Mouse (Mus musculus): ENCODE measurements at regions not wholly inside any gene's neighbourhood (a gene's known extent, or its start where the extent isn't known, plus 50 kb on each side); places are given as distances from the start of the nearest gene placed in this dataset.

DNA sequence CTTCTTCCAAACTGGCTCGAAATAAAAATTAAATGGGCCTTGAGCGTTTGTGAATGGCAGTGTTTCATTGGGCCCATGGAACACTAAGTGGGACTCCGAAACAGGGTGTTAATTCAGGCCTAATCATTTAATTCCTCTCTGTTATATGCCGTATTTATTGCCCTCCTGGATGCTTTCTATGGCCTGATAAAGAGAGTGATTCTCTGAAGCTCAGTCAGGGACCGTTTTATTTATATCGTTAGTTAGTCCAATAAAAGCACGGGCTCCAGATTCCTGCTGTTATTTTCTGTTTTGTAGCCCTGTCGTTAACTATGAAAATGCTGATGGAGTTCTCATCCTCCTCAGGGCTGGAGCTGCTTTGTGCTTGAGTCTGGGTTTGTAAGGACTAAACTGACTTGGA, 406.2 kb upstream of the Hnrnpa3 start:
- no peak for TF ChIP-seq CTCF (IDR thresholded peaks at IDR 0.05)
- ATAC-seq (no peak), DNase-seq (ENCODE audit: low read depth, low spot score) (no peak)
- in situ Hi-C loops (cut with MboI; ENCODE audit: low pct_unique_long_range_greater_than_20kb) = no loop called here
- ChIA-PET CTCF (no interaction called here), POLR2A (no interaction called here)
- no peaks in the 10 kb centered on the region for H3K27me3 ChIP-seq

DNA sequence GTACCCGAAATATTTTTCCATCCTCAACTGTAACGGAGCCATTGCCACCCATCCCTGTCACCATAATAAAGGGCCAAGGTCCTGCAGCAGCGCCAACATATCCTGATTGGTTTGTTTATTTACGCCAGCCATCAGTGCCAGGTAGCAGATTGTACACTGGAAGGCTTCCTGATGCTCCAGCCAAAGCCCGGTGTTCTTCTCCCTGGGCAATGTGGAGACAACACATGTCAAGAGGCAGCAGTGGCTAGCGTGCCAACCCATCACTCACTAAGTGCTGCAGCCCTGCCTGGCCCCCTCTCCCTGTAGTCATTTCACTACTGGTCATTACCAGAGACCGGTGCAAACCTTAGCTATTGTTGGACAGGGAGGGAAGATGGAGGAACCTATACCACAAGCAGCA, 393.8 kb upstream of the Hnrnpa3 start:
- no peaks in the 10 kb centered on the region for H3K27me3 ChIP-seq
- ATAC-seq (no peak), DNase-seq (ENCODE audit: low read depth, low spot score) (no peak)
- in situ Hi-C loops (cut with MboI; ENCODE audit: low pct_unique_long_range_greater_than_20kb) = no loop called here
- no peak for TF ChIP-seq CTCF (IDR thresholded peaks at IDR 0.05)
- ChIA-PET CTCF (no interaction called here), POLR2A (no interaction called here)

DNA sequence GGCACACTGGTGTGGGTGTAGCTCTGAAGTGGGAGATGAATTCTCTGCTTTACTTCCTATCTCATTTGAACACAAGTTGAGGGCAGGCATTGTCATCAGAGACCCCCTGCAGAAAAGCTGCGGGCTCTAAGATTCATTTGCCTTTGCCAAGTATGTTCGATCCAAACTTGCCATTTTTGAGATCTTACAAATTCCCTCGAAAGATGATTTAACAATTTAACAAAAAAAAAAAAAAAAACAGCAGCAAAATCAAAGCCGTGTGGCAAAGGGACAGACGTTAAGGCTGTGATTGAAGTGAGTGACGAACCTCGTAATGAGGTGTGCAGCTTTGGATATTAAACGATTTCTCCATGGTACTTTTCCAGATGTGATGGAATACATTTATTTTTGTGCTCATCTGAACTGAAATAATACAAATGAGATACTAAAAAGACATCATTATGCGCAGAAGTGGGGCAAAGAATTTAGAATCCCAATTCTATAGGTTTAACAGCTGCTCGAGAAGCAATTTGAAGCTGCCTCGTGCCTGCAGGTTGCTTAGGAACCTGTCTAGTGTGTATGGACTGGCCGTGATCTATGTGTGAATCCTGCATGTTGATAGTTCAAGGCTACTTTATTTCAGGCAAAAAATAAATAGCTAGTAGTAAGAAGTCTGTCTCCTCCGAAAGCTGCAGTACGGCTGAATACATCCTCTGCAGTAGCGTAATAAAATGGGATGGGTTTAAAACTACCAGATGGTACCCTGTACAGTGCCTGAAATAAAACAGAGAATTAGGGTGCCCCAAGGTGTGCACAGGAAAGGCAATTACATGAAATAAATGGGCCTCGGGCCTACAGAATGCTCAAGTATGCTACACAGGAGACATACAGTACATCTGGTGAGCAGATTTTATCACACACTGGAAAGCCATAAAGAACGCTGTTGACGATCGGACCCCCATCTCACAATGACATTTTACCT, 393.0 kb upstream of the Hnrnpa3 start:
- DNase-seq (ENCODE audit: low read depth, low spot score) = no peak
- no peak for ATAC-seq
- in situ Hi-C loops (cut with MboI; ENCODE audit: low pct_unique_long_range_greater_than_20kb) = no loop called here
- ChIA-PET POLR2A (no interaction called here), CTCF (no interaction called here)
- H3K27me3 ChIP-seq = no peaks in the 10 kb centered on the region
- TF ChIP-seq CTCF (IDR thresholded peaks at IDR 0.05) = no peak

DNA sequence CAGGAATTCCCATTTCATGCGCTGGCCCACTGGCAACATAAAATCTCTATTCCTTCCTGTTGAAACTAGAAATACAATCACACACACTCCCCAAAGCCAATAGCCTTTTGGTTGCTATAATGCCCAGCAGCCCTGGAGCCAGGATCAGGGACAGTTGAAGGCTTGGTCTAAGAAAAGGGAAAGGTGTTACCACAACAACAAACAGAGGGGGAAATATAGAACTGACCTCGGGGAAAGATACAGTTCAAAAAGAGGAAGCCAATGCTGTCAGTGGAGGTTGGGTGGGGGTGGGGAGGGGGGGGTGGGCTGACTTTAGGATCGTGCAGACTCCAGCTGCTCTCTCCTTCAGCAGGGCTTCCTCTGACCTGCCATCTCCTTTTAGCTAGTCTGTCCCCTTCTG, 391.1 kb upstream of the Hnrnpa3 start:
- ChIA-PET CTCF (interaction anchor here (0.7 kb wide), 1 partner anchor 198 kb away, joined by 3 read pairs; no protein-coding TSS in a partner anchor), POLR2A (no interaction called here)
- H3K27me3 ChIP-seq = no peaks in the 10 kb centered on the region
- in situ Hi-C loops (cut with MboI; ENCODE audit: low pct_unique_long_range_greater_than_20kb) = no loop called here
- ATAC-seq = no peak
- no peak for TF ChIP-seq CTCF (IDR thresholded peaks at IDR 0.05)
- DNase-seq (ENCODE audit: low read depth, low spot score) = no peak

DNA sequence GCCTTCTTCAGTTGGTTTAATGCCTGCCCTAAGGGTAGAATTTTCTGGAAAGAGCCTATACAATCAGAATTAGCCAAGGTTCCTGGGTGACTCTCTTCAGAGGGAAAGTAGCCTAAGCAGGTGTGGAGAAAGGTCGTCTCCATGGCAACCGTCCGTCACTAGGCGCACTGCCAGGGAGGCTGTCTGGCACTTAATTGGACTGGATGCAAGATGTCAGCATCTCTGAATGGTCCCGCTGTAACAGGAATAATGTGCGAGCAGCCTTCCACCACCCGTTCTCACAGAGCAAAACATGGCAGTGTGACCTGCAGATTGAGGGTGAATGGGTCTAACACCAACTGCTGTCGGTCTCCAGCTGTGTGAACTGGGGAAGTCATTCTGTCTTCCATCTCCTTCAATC, 389.6 kb upstream of the Hnrnpa3 start:
- ChIA-PET CTCF (no interaction called here), POLR2A (no interaction called here)
- in situ Hi-C loops (cut with MboI; ENCODE audit: low pct_unique_long_range_greater_than_20kb) = no loop called here
- no peak for DNase-seq (ENCODE audit: low read depth, low spot score)
- H3K27me3 ChIP-seq = no peaks in the 10 kb centered on the region
- TF ChIP-seq CTCF (IDR thresholded peaks at IDR 0.05) = no peak
- no peak for ATAC-seq

DNA sequence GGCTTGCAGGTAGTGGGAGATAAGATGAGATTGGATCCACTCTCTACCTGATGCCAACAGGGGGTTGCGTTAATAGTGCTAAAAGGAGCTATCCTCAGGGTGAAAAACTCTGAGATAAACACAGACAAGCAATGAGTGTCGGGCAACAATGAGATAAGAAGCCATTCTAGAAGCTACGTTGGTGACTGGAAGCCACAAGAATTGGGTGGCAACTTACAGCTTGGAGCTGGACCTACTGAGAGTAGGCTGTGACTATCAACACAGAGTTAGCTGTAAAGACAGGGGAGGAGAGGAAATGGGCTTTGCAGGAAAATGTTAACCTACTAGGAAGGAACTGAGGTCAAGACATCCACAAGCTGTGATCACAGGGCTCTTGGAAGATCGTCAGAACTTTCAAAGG, 388.9 kb upstream of the Hnrnpa3 start:
- POLR2A ChIA-PET = no interaction called here
- in situ Hi-C loops (cut with MboI; ENCODE audit: low pct_unique_long_range_greater_than_20kb) = no loop called here
- no peaks in the 10 kb centered on the region for H3K27me3 ChIP-seq
- no peak for TF ChIP-seq CTCF (IDR thresholded peaks at IDR 0.05)
- CTCF ChIA-PET = no interaction called here
- ATAC-seq = no peak
- no peak for DNase-seq (ENCODE audit: low read depth, low spot score)

DNA sequence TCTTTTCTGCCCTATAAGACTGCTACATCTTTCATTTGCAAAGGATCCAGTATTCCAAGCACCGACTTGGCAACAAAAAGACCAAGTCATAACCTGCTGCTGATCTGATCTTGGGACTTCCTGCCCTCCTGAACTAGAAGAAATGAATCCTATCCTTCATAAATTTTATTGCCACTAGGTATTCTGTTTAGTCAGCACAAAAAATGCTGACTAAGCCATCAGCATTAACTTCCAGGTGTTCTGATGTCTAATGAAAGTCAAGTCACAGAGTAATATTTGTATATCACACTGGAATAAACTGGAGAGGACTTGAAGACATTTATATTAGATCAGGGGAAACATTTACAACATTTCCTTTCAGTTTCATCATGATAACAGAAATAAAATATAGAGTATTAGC, 371.2 kb upstream of the Hnrnpa3 start:
- no peak for DNase-seq (ENCODE audit: low read depth, low spot score)
- CTCF ChIA-PET = no interaction called here
- ATAC-seq = no peak
- no peaks in the 10 kb centered on the region for H3K27me3 ChIP-seq
- POLR2A ChIA-PET = no interaction called here
- no peak for TF ChIP-seq CTCF (IDR thresholded peaks at IDR 0.05)
- in situ Hi-C loops (cut with MboI; ENCODE audit: low pct_unique_long_range_greater_than_20kb) = no loop called here

DNA sequence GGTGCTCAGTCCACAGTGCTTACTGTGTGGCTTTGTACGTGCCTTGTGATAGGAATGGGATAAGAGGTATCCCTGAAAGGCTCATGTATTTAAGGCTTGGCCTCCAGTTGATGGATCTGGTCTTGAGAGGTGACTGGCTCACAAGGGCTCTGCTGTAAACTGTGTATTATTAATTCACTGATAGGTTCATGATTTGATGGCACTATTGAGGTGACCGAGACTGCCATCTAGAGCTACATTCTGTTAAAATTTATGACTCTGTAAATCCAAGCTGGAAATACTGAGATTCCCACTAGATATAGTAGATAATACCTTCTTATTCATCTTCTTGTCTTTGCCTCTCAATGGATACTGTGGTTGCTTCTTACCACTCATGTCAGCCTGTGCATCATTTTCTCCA, 367.4 kb upstream of the Hnrnpa3 start:
- in situ Hi-C loops (cut with MboI; ENCODE audit: low pct_unique_long_range_greater_than_20kb) = no loop called here
- CTCF ChIA-PET = no interaction called here
- TF ChIP-seq CTCF (IDR thresholded peaks at IDR 0.05) = no peak
- POLR2A ChIA-PET = no interaction called here
- no peak for ATAC-seq
- peaks cover 10% of the 10 kb centered on the region for H3K27me3 ChIP-seq
- no peak for DNase-seq (ENCODE audit: low read depth, low spot score)

DNA sequence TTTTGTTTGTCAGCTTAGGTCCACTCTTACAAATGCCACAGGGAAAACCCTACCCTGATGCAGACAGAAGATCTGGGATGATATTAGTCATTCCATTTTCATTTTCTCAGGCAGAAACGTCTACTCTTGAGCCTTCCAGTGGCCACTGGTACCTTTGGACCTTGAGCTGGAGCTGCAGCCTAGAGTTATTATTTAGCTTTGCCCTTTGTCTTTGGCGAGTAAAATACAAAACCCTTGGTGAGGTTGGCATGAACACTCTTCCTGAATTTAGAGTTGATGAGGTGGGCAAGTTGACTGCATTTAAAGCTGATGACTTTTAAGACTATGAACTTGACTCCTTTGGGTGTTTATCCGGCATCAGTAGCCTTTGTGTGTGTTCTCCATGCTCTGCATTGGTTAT, 352.2 kb upstream of the Hnrnpa3 start:
- ChIA-PET POLR2A (no interaction called here), CTCF (no interaction called here)
- ATAC-seq (no peak), DNase-seq (ENCODE audit: low read depth, low spot score) (no peak)
- in situ Hi-C loops (cut with MboI; ENCODE audit: low pct_unique_long_range_greater_than_20kb) = loop anchor here (10.0 kb wide), 1 partner anchor 162 kb away; no protein-coding TSS in a partner anchor
- TF ChIP-seq CTCF (IDR thresholded peaks at IDR 0.05) = no peak
- peaks cover 2% of the 10 kb centered on the region for H3K27me3 ChIP-seq

DNA sequence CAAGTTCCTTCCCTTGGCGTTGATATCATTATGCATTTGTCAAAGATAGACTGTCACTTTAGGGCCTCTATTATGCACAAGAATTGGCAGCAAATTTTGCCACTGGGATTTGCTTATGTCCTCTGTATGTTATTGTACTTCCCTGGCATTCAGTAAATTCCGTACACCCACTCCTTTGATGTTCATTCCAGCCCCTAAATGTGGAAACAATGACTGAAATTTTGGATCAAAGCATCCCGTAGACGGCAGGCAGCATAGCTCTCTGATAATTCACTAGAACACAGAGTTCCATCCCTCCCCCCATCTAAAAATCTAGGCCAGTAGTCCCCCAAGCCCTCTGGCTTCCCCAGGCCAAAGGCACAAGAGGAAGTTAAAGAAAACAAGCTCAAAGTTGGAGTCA, 347.9 kb upstream of the Hnrnpa3 start:
- ATAC-seq (no peak), DNase-seq (ENCODE audit: low read depth, low spot score) (no peak)
- in situ Hi-C loops (cut with MboI; ENCODE audit: low pct_unique_long_range_greater_than_20kb) = no loop called here
- POLR2A ChIA-PET = no interaction called here
- H3K27me3 ChIP-seq = peaks cover 13% of the 10 kb centered on the region
- no peak for TF ChIP-seq CTCF (IDR thresholded peaks at IDR 0.05)
- CTCF ChIA-PET = interaction anchor here (0.6 to 1.6 kb wide), 4 partner anchors 10 to 44 kb away, joined by 3 to 5 read pairs (median 4); no protein-coding TSS in a partner anchor

DNA sequence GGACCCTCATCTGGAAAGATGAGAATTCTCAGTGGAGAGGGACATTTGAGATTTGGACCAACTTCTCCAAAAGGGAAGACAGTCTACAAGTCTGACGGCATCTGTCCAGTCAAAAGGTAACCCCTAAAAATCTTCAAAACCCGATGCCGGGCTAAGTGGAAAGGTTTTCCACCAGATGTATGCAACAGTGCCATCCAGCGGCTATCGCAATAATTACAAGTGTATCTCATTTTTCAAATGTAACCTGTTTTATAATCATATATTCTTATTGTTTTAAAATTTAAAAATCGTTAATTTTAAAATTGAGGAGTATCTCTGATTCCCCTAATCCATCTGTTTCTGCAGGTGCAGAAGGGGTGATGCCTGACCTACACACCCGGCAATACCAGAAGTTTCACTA, 346.8 kb upstream of the Hnrnpa3 start:
- in situ Hi-C loops (cut with MboI; ENCODE audit: low pct_unique_long_range_greater_than_20kb) = no loop called here
- CTCF ChIA-PET = interaction anchor here (1.0 to 1.5 kb wide), 4 partner anchors 9 to 617 kb away, joined by 3 to 4 read pairs (median 4); no protein-coding TSS in a partner anchor
- peak; percentile 78 for TF ChIP-seq CTCF (IDR thresholded peaks at IDR 0.05)
- ATAC-seq (no peak), DNase-seq (ENCODE audit: low read depth, low spot score) (no peak)
- H3K27me3 ChIP-seq = peaks cover 13% of the 10 kb centered on the region
- POLR2A ChIA-PET = no interaction called here
